Comparison of ENCODE assay signal across 9 mouse cellular contexts in the genomic region with DNA sequence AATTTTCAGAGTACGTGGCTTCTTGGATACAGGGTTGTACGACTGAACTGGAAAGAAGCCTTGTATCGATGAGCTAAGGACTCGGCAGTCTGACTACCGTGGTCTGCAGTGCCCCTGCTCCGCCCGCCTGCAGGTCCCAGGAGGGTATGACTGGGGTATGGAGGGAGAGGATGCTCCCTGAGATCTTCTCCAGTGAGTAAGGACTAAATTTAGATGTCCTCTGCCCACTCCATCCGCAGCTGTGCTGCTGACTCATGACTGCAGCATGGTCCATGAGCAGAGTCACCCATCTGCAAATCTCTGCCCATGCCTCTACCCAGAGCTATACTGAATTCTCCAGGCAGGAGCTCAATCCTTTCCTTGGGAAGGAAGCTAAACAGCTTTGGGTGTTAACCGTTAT. TPM values are rescaled to one million over a fixed set of nuclear protein-coding genes. Genes with fewer than 3 reads are reported as not detected.
DNase-seq lines count a peak whose midpoint lies in the region; ATAC-seq lines count a peak whose summit lies in the region.
"Had no signal": no experiment of that assay in that cellular context is flagged by ENCODE, and none has a peak within 500 bp of the region (broad histone marks: within the 10 kb centered on the region; RNA-seq: fewer than 3 reads in every experiment).

No protein-coding gene starts in this region.

- peaks cover 3% of the 10 kb centered on the region for H3K36me3 ChIP-seq in megakaryocyte, embryonic 14.5 days (replicated peaks; ENCODE audit: low read length)
- H3K36me3 ChIP-seq: liver, embryonic 15.5 days had no signal

- peak; percentile 76 for DNase-seq in gastrocnemius, adult 18-20 months (ENCODE audit: low spot score)
- peak; percentile 60 to 69 for DNase-seq in layer of hippocampus, adult 8-10 months (ENCODE audit: low spot score in 2 of 2)
- no peak for DNase-seq in ovary, adult 18-20 months (ENCODE audit: low spot score)
- no peak for DNase-seq in urinary bladder, adult 2 months (ENCODE audit: low spot score)

- peak overlapping the region; percentile 62 for H3K4me3 ChIP-seq in megakaryocyte, embryonic 14.5 days (replicated peaks)
- H3K4me3 ChIP-seq: liver, embryonic 15.5 days had no signal

- no peaks in the 10 kb centered on the region for H3K9me3 ChIP-seq in megakaryocyte, embryonic 14.5 days
- H3K9me3 ChIP-seq: liver, embryonic 15.5 days had no signal

- H3K4me1 ChIP-seq in megakaryocyte, embryonic 14.5 days: peaks cover 72% of the 10 kb centered on the region
- H3K4me1 ChIP-seq: liver, embryonic 15.5 days had no signal

- no peaks in the 10 kb centered on the region for H3K27me3 ChIP-seq in megakaryocyte, embryonic 14.5 days (replicated peaks)
- H3K27me3 ChIP-seq: liver, embryonic 15.5 days had no signal

- no peak for ATAC-seq in megakaryocyte, adult 5-6 weeks (ENCODE audit: poor library complexity, severe bottlenecking)
- no peak for ATAC-seq in megakaryocyte progenitor cell, adult 5-6 weeks (replicated peaks; ENCODE audit: poor library complexity)
- ATAC-seq: activated CD4-positive, CD25-positive, alpha-beta regulatory T cell, adult 4 months had no signal

RNA-seq across cellular contexts. Expression of gene Ppp1r12b, which starts 46.3 kb away (rescaled TPM):
- 0.60 TPM in 1 of 2 replicates, not detected in the other for polyA plus RNA-seq in megakaryocyte, embryonic 14.5 days (2012; ENCODE audit: insufficient read depth, low replicate concordance)
- total RNA-seq in megakaryocyte, adult 5-6 weeks (2015): 3.7 and 5.0 TPM in 2 replicates
- 4.4 and 4.6 TPM in 2 replicates for total RNA-seq in megakaryocyte, adult 5-6 weeks (2017)
- total RNA-seq in gastrocnemius, adult 18-20 months (2021): 100 to 1,000 TPM; 152 to 171 TPM
- total RNA-seq in layer of hippocampus, adult 8-10 months (2022): 10 to 100 TPM; 66.6 to 80.1 (median 73.2) TPM
- total RNA-seq in megakaryocyte progenitor cell, adult 5-6 weeks (2015): 7.4 and 7.5 TPM in 2 replicates
- 5.6 and 7.8 TPM in 2 replicates for total RNA-seq in megakaryocyte progenitor cell, adult 5-6 weeks (2017)
- 96.4 and 178 TPM in 2 replicates for polyA plus RNA-seq in urinary bladder, adult 2 months (2012; rRNA removed)

RNA-seq across cellular contexts. Expression of gene Ube2t, which starts 52.9 kb away (rescaled TPM):
- 6.4 TPM in 1 of 2 replicates, not detected in the other for polyA plus RNA-seq in megakaryocyte, embryonic 14.5 days (2012; ENCODE audit: insufficient read depth, low replicate concordance)
- 49.0 and 58.0 TPM in 2 replicates for total RNA-seq in megakaryocyte, adult 5-6 weeks (2015)
- 15.6 and 16.3 TPM in 2 replicates for total RNA-seq in megakaryocyte, adult 5-6 weeks (2017)
- total RNA-seq in gastrocnemius, adult 18-20 months (2021): 1 to 10 TPM; 5.5 to 6.6 TPM
- total RNA-seq in layer of hippocampus, adult 8-10 months (2022): 1 to 10 TPM in 3 of 4 experiments, under 1 TPM in 1; 0.99 to 3.1 (median 2.0) TPM
- 53.3 and 56.6 TPM in 2 replicates for total RNA-seq in megakaryocyte progenitor cell, adult 5-6 weeks (2015)
- total RNA-seq in megakaryocyte progenitor cell, adult 5-6 weeks (2017): 16.1 and 20.1 TPM in 2 replicates
- polyA plus RNA-seq in urinary bladder, adult 2 months (2012; rRNA removed): 2.3 and 3.5 TPM in 2 replicates

Comparison
In these comparisons a context has a peak if more than half of its experiments do, and no peak if none do; other contexts are left out.
1. DNase-seq: peak in gastrocnemius, adult 18-20 months (single experiment) and layer of hippocampus, adult 8-10 months (2 of 2); none in ovary, adult 18-20 months (single experiment) and urinary bladder, adult 2 months (single experiment).
2. RNA of gene Ppp1r12b, which starts 46.3 kb away (total RNA-seq): 152 to 171 TPM in gastrocnemius, adult 18-20 months and 66.6 to 80.1 TPM in layer of hippocampus, adult 8-10 months; 5.6 to 7.8 TPM in megakaryocyte progenitor cell, adult 5-6 weeks and 3.7 to 5.0 TPM in megakaryocyte, adult 5-6 weeks; every median in the first group is over 4 times any median in the second.